Mouse (Mus musculus) lung, postnatal 0 days (tissue): ENCODE results near the gene Nmur1.

ENCODE experiments used
- CTCF ChIP-seq: IDR thresholded peaks from 2 replicates; pipeline ENCODE4 v1.5.1; 2016; ENCODE audit warnings: antibody characterized with exemption, mild to moderate bottlenecking
- EP300 ChIP-seq: IDR thresholded peaks from 2 replicates; pipeline ENCODE4 v1.6.1; 2016; ENCODE audit warnings: antibody characterized with exemption, mild to moderate bottlenecking, control low read depth

GRCm38 (mm10) chr1:86358229-86358905, 67.7 kb downstream of the Nmur1 start:
- no peak for TF ChIP-seq CTCF
- TF ChIP-seq EP300: no peak
